Mouse (Mus musculus): Measurements from ENCODE around the gene H3f3b.

The H3f3b gene

DNA sequence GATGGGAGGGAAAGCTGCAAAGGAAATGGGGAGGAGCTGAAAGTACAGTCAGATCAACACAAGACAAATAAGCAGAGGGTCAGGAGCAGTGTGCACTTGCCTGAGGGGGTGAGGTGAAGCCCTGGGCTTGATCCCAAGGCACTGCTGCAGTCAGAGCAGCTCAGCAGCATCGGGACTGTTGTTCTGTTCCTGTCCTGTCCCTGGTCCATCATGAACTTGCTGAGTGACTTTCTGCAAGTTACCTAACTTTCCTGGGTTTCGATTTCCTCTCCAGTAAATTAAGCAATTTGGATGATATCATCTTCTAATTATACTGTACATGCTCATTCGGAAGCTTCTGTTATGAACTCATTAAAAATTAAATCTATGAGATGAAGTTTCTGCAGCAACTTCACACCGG is at the start of gene H3f3b:
Gene H3f3b, minus strand, starts transcription at position 207 of the 400 bp plus-strand sequence.
- DNase-seq: no peak

DNA sequence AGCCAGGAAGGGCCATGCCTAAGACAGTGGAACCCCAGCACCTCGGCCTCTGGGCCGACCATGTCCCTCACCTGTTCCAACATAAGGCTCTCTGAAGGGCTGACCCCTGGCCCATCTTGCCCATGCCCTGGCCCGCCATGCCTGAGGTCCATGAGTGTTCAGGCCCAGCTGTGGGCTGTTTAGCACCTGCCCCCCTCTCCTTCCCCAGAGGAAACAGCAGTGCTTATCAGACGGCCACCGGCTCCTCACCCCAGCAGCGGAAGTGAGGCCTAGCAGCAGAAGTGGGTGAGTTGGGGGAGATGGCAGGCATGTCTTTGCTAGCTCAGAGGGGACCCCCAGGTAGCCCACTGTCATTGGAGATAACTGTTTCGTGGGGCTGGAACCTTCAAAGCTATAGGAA is 49.1 kb upstream of the H3f3b start:
- DNase-seq: no peak

DNA sequence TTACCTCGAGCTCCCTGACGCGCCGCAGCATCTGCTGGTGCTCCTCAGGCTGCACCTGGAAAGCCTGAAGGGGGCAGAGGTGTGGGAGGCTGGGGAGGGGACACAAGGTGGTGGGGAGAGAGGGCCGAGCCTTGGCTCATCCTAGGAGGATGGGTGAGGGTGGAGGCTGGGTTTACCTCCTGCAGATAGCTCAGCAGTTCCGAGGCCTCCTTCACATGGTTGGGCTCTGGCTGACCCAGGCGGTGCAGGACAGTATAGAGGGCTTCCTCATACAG is 48.4 kb upstream of the H3f3b start:
- DNase-seq: no peak

DNA sequence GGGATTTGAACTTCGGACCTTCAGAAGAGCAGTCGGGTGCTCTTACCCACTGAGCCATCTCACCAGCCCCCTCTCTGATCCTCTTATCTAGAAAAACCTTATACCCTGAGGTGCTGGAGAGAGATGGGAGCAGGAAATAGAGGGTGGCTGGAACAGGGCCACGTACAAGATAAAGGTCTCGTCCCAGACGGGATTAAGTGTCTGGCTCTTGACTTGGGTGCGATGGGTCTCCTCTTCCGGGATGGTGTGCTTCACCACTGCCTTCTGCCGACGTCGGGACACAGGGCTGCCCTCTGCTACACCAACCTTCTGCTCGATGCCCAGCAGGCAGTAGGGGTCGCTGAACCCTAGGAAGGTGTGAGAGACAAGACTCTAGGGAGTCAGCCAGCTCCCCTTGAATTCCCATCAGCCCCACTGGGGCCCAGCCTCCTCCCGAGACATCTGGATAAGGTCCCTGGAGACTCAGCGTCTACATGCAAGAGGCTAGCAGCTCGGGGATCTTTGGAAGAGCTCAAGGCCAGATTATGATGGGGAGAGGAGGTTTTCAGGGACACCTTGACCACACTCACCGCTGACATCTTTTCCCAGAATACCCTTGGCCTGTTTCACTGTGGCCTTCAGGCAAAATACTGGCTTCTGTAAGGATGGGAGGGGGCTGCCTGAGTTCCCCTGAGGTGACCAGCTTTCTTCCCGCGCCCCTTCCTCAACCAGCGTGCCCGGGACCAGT is 47.9 kb upstream of the H3f3b start:
- no peak for DNase-seq

GRCm38 (mm10) chr11:116074436-116074991 is 46.8 kb upstream of the H3f3b start:
- DNase-seq: no peak

- no peak for DNase-seq
Measured at GRCm38 (mm10) chr11:116072608-116073007, 44.8 kb upstream of the H3f3b start.

- no peak for DNase-seq
Measured at GRCm38 (mm10) chr11:116071510-116071909, 43.7 kb upstream of the H3f3b start.

DNA sequence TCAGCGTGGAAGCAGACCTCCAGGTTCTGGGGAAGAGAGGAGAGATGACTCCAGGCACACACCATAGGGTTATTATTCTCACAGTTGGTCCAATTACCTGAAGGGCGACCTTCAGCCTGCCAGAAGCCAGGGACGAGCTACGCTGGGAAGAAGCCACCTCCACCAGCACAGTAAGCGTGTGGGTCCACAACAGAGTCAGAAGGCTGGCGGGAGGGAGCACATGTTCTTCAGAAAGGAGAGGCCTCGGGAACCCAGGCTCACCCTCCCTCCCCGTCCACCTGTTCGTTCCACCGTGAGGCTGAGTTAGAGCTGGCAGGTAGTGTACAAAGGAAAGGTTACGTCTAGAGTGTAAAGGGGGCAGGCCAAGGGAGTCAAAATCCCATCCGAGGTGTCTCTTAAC is 37.6 kb upstream of the H3f3b start:
- DNase-seq: no peak

DNA sequence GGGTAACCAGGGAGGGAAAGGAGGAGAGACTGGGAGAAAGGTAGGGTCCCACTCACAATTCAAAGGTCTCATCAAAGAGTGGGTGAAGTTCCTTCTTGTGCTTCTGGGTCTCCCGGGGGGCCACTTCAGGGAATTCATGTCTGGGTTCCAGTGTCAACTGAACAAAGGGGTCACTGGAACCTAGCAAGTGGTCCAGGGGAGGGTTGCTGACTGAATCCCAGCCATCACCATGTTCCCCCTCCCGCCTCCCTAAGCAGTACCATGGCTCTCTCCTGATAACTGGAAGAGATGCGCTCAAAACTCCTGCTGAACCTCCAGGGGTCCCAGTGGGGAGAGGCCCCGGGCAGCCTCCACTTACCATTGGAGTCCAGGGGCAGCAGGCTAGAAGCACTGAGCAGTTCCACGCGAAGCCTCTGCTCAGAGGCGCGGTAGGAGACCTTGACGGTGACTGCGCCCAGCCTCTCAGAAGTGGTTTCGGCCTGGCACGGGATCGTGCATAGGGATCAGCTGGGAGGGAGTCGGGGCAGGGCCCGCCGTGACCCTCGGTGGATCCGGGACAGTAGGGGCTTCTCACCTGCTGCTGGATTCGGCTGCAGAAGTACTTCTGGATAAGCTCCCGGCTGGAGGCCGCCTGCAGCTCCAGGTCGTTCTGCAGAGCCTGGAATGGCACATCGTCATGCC is 36.6 kb upstream of the H3f3b start:
- DNase-seq: no peak

DNA sequence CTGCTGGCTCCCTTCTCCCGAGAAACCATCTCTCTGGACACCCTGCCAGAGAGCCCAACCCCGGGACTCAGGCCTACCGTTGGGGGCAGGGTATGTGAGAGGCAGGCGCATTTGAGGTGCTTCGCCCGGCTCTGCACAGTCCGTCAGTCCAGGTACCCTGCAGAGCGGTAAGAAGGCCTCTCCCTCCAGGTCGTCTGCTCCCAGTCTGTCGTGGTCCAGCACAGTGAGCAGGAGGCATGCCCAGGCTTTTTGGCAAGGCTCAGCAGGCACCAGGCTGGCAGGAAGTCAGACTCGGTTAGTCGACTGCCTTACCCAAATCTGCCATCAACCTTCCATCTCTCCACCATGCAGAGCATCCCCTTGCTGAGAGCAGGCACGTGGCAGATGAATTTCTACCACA is 35.8 kb upstream of the H3f3b start:
- no peak for DNase-seq

DNA sequence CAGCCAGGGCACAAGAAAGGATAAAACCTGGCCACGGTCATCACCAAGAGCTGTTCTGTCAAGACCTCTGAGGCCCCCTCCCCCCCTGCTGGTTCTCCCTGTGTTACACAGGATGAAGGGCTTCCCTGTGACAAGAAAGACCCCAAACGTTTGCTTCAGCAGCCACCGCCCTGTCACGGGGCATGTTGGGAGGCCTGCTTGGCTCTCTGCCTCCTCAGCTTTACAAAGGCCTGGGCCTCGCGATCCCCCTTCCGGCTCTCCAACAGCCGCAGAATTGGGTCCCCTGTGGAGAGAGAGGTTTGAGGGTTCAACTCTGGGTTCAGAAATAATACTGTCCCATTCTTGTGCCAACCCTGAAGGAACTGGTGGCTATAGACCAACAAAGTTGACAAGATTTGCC is 34.8 kb upstream of the H3f3b start:
- no peak for DNase-seq

GRCm38 (mm10) chr11:116061641-116062415 is 34.1 kb upstream of the H3f3b start:
- DNase-seq: no peak

GRCm38 (mm10) chr11:116060596-116060995 is 32.8 kb upstream of the H3f3b start:
- no peak for DNase-seq

DNA sequence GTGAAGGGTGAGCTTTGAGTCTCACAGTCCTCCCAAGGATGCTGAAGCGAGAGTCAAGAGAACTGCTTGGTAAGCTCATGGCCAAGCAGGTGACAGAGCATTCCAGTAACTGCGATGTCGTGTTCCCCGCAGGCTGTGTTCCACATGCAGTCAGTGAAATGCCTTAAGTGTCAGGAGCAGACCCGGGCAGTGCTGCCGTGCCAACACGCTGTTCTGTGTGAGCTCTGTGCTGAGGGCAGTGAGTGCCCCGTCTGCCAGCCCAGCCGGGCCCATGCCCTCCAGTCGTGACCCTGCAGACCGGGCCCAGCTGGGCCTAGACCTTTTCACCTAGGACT is 31.9 kb upstream of the H3f3b start:
- no peak for DNase-seq

DNA sequence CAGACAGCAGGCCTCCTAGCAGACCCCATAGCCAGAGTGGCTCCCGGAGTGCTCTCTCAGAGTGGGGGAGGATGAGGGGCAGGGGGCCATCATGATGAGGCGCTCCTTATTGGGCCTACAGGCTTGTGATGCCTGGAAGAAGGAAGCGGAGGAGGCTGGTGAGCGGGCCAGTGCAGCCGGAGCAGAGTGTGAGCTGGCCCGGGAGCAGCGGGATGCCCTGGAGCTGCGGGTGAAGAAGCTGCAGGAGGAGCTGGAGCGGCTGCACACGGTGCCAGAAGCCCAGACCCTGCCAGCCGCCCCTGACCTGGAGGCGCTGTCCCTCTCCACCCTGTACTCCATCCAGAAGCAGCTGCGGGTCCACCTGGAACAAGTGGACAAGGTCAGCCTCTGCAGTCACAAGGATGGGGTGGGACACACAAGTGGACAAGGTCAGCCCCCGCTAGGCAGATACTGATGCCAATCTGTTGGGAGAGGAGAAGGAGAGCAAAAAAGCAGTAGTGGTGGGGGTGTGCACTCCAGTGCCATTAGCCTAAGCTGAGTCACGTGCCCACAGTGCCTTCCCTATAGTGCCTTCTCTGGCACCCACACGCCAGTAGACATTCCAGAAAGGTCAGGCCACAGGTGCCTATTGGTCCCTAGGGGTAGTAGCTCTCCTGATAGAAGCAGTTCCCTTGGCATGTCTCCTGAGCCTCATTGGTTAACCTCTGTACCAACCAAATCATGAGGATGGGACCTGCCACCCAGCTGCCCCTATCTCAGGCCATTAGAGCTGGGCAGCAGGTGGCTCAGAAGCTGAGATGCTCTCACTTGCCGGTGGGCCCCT is 31.3 kb upstream of the H3f3b start:
- DNase-seq: no peak

GRCm38 (mm10) chr11:116058022-116058614 is 30.4 kb upstream of the H3f3b start:
- no peak for DNase-seq

- no peak for DNase-seq
Measured at GRCm38 (mm10) chr11:116057237-116057881, 29.6 kb upstream of the H3f3b start.

GRCm38 (mm10) chr11:116055873-116056272 is 28.1 kb upstream of the H3f3b start:
- DNase-seq: no peak

GRCm38 (mm10) chr11:116053510-116054229 is 25.9 kb upstream of the H3f3b start:
- no peak for DNase-seq

DNA sequence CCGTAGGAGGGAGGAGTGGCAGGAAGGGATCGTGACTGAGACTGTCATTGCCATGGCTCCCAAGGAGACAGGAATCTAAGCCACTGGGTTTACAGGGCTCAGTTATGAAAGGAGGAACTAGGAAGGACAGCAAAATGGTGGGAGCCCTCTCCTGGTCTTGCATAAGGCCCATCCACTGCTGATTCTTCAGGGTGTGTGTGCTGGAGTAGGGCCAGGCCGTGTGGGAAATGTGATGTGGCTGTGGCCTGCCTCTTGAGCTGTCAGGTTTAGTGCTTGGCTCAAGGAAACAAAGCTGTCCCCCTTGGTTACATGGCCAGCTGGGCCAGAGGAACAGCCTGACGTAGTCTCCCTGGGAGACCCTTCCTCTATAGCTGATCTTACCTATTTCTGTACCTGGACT is 22.4 kb upstream of the H3f3b start:
- no peak for DNase-seq

DNA sequence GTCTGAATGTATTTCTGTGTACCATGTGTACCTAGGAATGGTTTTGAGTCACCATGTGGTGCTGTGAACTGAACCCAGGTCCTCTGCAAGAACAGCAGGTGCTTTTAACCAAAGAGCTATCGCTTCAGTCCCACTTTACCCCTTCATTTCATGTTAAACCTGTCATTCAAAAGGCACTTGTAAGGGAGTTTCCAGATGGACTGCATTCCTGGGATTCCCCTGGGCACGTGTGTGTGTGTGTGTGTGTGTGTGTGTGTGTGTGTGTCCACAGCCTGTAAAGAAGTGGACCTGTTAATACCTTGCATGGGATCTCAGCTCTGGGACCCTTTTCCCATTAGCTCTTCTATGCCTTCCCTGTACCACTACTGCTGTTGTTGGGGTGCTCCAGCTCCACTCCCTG is 21.8 kb upstream of the H3f3b start:
- DNase-seq: no peak
